Mouse (Mus musculus): ENCODE results near the gene Golga5. TPM values are rescaled to one million over a fixed set of nuclear protein-coding genes. Genes with fewer than 3 reads are reported as not detected.
"Not testable (repeated sequence)": the region's sequence is repeated elsewhere in the genome, so short reads cannot be mapped to it uniquely, and the experiment has no call there.

The Golga5 gene
- total RNA-seq, 4 experiments from 2014 or later = 25.9 to 27.9 (median 27.3) TPM

- DNase-seq (ENCODE audit: low spot score) = peak; percentile 41
Measured at GRCm38 (mm10) chr12:102445436-102445835, 23.5 kb upstream of the Golga5 start.

- DNase-seq (ENCODE audit: low spot score) = peak; percentile 33
Measured at GRCm38 (mm10) chr12:102450437-102450836, 18.5 kb upstream of the Golga5 start.

GRCm38 (mm10) chr12:102451126-102451851, 17.6 kb upstream of the Golga5 start:
- DNase-seq (ENCODE audit: low spot score) = peak; percentile 41

- DNase-seq (ENCODE audit: low spot score) = peak; percentile 66
Measured at GRCm38 (mm10) chr12:102453581-102453980, 15.4 kb upstream of the Golga5 start.

GRCm38 (mm10) chr12:102456467-102457193, 12.3 kb upstream of the Golga5 start:
- DNase-seq (ENCODE audit: low spot score) = no peak

- DNase-seq (ENCODE audit: low spot score) = no peak
Measured at GRCm38 (mm10) chr12:102460014-102460413, 8.9 kb upstream of the Golga5 start.

GRCm38 (mm10) chr12:102461177-102461576, 7.8 kb upstream of the Golga5 start:
- no peak for DNase-seq (ENCODE audit: low spot score)

- no peak for DNase-seq (ENCODE audit: low spot score)
Measured at GRCm38 (mm10) chr12:102464650-102465049, 4.3 kb upstream of the Golga5 start.

- no peak for DNase-seq (ENCODE audit: low spot score)
Measured at GRCm38 (mm10) chr12:102468136-102468535, 799 bp upstream of the Golga5 start.

GRCm38 (mm10) chr12:102474411-102474810, 5.5 kb downstream of the Golga5 start:
- DNase-seq (ENCODE audit: low spot score) = no peak

GRCm38 (mm10) chr12:102480481-102480880, 11.5 kb downstream of the Golga5 start:
- no peak for DNase-seq (ENCODE audit: low spot score)

- no peak for DNase-seq (ENCODE audit: low spot score)
Measured at GRCm38 (mm10) chr12:102484946-102485345, 16.0 kb downstream of the Golga5 start.

- DNase-seq (ENCODE audit: low spot score) = no peak
Measured at GRCm38 (mm10) chr12:102491911-102492310, 23.0 kb downstream of the Golga5 start.

GRCm38 (mm10) chr12:102495754-102496153, 26.8 kb downstream of the Golga5 start:
- not testable (repeated sequence) for DNase-seq (ENCODE audit: low spot score)

GRCm38 (mm10) chr12:102497905-102498304, 29.0 kb downstream of the Golga5 start:
- DNase-seq (ENCODE audit: low spot score) = no peak

- DNase-seq (ENCODE audit: low spot score) = peak; percentile 8
Measured at GRCm38 (mm10) chr12:102498726-102499125, 29.8 kb downstream of the Golga5 start.

- no peak for DNase-seq (ENCODE audit: low spot score)
Measured at GRCm38 (mm10) chr12:102499210-102499609, 30.3 kb downstream of the Golga5 start.

GRCm38 (mm10) chr12:102499723-102500122, 30.8 kb downstream of the Golga5 start:
- DNase-seq (ENCODE audit: low spot score) = no peak

- DNase-seq (ENCODE audit: low spot score) = no peak
Measured at GRCm38 (mm10) chr12:102501038-102501437, 32.1 kb downstream of the Golga5 start.

GRCm38 (mm10) chr12:102501848-102502595, 33.1 kb downstream of the Golga5 start:
- DNase-seq (ENCODE audit: low spot score) = no peak

- no peak for DNase-seq (ENCODE audit: low spot score)
Measured at GRCm38 (mm10) chr12:102505131-102505713, 36.3 kb downstream of the Golga5 start.

GRCm38 (mm10) chr12:102505949-102506348, 37.0 kb downstream of the Golga5 start:
- DNase-seq (ENCODE audit: low spot score) = no peak

Measured in heart, adult 8-10 months (tissue).